Mouse (Mus musculus) layer of hippocampus, adult 11-12 months (tissue): ENCODE data around the gene Nkx2-5.

ENCODE experiments used
- DNase-seq: peaks from one replicate; pipeline ENCODE4 v3.0.0; 2022; ENCODE audit warnings: low spot score

Gene Nkx2-5

GRCm38 (mm10) chr17:26836377-26836776 lies 8.4 kb downstream of the Nkx2-5 start:
- DNase-seq: no peak

GRCm38 (mm10) chr17:26835956-26836355 lies 8.9 kb downstream of the Nkx2-5 start:
- DNase-seq: no peak

- DNase-seq: no peak
These were observed 9.6 kb downstream of the Nkx2-5 start for GRCm38 (mm10) chr17:26834966-26835755.

- DNase-seq: no peak
These were observed 10.4 kb downstream of the Nkx2-5 start for GRCm38 (mm10) chr17:26834302-26834965.

- no peak for DNase-seq
These were observed 11.0 kb downstream of the Nkx2-5 start for GRCm38 (mm10) chr17:26833806-26834205.

GRCm38 (mm10) chr17:26826131-26826530 lies 18.7 kb downstream of the Nkx2-5 start:
- DNase-seq: no peak

GRCm38 (mm10) chr17:26817776-26818175 lies 27.0 kb downstream of the Nkx2-5 start:
- DNase-seq: no peak

- no peak for DNase-seq
These were observed 28.0 kb downstream of the Nkx2-5 start for GRCm38 (mm10) chr17:26816810-26817209.

- DNase-seq: no peak
These were observed 31.3 kb downstream of the Nkx2-5 start for GRCm38 (mm10) chr17:26813497-26813896.

GRCm38 (mm10) chr17:26812607-26813006 lies 32.2 kb downstream of the Nkx2-5 start:
- DNase-seq: no peak

- DNase-seq: no peak
These were observed 41.9 kb downstream of the Nkx2-5 start for GRCm38 (mm10) chr17:26802886-26803285.

- no peak for DNase-seq
These were observed 47.3 kb downstream of the Nkx2-5 start for GRCm38 (mm10) chr17:26797379-26798128.

GRCm38 (mm10) chr17:26795386-26795785 lies 49.4 kb downstream of the Nkx2-5 start:
- no peak for DNase-seq

GRCm38 (mm10) chr17:26794744-26795143 lies 50.1 kb downstream of the Nkx2-5 start:
- DNase-seq: peak; percentile 55

GRCm38 (mm10) chr17:26793068-26793765 lies 51.6 kb downstream of the Nkx2-5 start:
- no peak for DNase-seq

- DNase-seq: no peak
These were observed 52.7 kb downstream of the Nkx2-5 start for GRCm38 (mm10) chr17:26792096-26792495.

GRCm38 (mm10) chr17:26791580-26791979 lies 53.2 kb downstream of the Nkx2-5 start:
- peak; percentile 35 for DNase-seq

GRCm38 (mm10) chr17:26790269-26791214 lies 54.3 kb downstream of the Nkx2-5 start:
- DNase-seq: no peak

GRCm38 (mm10) chr17:26789460-26790268 lies 55.1 kb downstream of the Nkx2-5 start:
- no peak for DNase-seq

- DNase-seq: no peak
These were observed 55.8 kb downstream of the Nkx2-5 start for GRCm38 (mm10) chr17:26788986-26789385.
